ENCODE assay signal across 10 mouse cellular contexts in the genomic region with DNA sequence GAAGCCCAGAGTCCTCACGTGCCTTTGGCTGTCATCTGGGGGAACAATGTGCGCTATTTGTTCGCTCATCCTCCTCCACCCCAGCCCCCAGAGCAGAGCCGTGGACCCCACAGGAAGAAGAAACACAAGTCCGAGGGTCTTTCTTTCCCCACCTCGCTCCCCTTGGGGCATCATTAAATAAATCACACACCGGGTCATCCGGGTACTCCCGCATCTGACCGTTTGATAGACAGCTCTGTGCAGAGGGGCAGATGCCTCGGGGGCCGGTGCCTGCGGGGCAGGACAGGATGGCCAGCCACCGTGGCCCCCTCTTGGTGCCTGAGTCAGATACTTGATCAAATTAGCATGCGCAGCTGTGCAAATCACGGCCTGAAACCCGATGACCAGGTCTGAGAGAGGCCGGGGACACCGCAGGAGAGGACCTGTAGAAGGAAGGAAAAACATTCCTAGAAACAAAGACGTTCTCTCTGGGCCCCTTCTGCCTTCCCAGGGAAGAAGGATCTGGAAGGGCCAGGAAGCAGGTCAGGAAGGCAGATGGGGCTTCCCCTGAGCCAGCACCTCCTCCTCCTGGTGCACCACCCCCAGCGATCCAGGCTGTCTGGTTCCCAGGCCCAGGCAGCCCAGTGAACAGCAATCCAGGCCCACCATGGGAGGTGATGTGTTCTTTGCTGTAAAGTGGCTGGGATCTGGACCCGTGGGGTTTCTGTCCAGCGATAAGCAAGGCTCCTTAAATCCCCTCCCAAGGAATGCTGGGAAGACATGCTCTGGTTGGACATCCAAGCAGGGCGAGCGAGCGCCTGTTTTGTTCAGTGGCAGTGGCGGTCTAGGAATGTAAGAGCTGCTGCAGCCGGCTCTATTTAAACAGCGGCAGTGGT.
A peak's percentile ranks its signal among the peaks of the same experiment; 100 is the strongest.
DNase-seq lines count a peak whose midpoint lies in the region; ATAC-seq lines count a peak whose summit lies in the region.
"Had no signal": no experiment of that assay in that cellular context is flagged by ENCODE, and none has a peak within 500 bp of the region (broad histone marks: within the 10 kb centered on the region; RNA-seq: fewer than 3 reads in every experiment).

No protein-coding gene starts in this region.

- H3K27ac ChIP-seq in heart, embryonic 11.5 days (ENCODE audit: low read depth, low read length), result no peak overlapping the region
- H3K27ac ChIP-seq in neural tube, embryonic 15.5 days (replicated peaks), result no peak overlapping the region
- H3K27ac ChIP-seq: layer of hippocampus, adult 2 months had no signal

- H3K4me2 ChIP-seq in heart, embryonic 11.5 days, result no peak overlapping the region
- no peak overlapping the region for H3K4me2 ChIP-seq in neural tube, embryonic 15.5 days

- intact Hi-C loops in heart, postnatal 25 days (cut with DNase I), result no loop called here

- H3K4me1 ChIP-seq in heart, embryonic 11.5 days (ENCODE audit: control insufficient read depth, insufficient read depth, low read length), result peaks cover 25% of the 10 kb centered on the region
- peaks cover 39% of the 10 kb centered on the region for H3K4me1 ChIP-seq in neural tube, embryonic 15.5 days

- DNase-seq in heart, postnatal 25 days (ENCODE audit: low spot score), result no peak
- DNase-seq in neural tube, embryonic 10.5 days (ENCODE audit: extremely low spot score, low spot score), result peak; percentile 76
- peak; percentile 54 to 73 for DNase-seq in kidney, postnatal 4 days
- DNase-seq in yolk sac, embryonic 10.5 days (ENCODE audit: low spot score), result peak; percentile 78
- DNase-seq: liver, postnatal 0 days had no signal

- H3K4me3 ChIP-seq in heart, embryonic 11.5 days (ENCODE audit: low read depth, low read length), result no peak overlapping the region
- no peak overlapping the region for H3K4me3 ChIP-seq in neural tube, embryonic 15.5 days (replicated peaks)
- H3K4me3 ChIP-seq: layer of hippocampus, adult 2 months had no signal

- H3K36me3 ChIP-seq in heart, embryonic 11.5 days (ENCODE audit: control insufficient read depth, insufficient read depth, low read length), result no peaks in the 10 kb centered on the region
- H3K36me3 ChIP-seq in neural tube, embryonic 15.5 days, result no peaks in the 10 kb centered on the region

- H3K9ac ChIP-seq in heart, embryonic 11.5 days (ENCODE audit: low read depth, low read length), result peak overlapping the region; percentile 12; the same call in 1 of the 2 replicates
- H3K9ac ChIP-seq in neural tube, embryonic 15.5 days (replicated peaks), result no peak overlapping the region
- H3K9ac ChIP-seq: liver, postnatal 0 days had no signal

- no peaks in the 10 kb centered on the region for H3K27me3 ChIP-seq in heart, embryonic 11.5 days (ENCODE audit: control insufficient read depth, insufficient read depth, low read length)
- H3K27me3 ChIP-seq in neural tube, embryonic 15.5 days (replicated peaks), result no peaks in the 10 kb centered on the region

- no peaks in the 10 kb centered on the region for H3K9me3 ChIP-seq in heart, embryonic 11.5 days (replicated peaks; ENCODE audit: control insufficient read depth, low read length)
- no peaks in the 10 kb centered on the region for H3K9me3 ChIP-seq in neural tube, embryonic 15.5 days (replicated peaks)

- no peak; the same call in 1 of the 2 replicates for ATAC-seq in heart, embryonic 11.5 days (replicated peaks; ENCODE audit: insufficient number of reproducible peaks, low FRiP score, low TSS enrichment)
- ATAC-seq in neural tube, embryonic 15.5 days (ENCODE audit: low FRiP score), result no peak
- ATAC-seq in granulocyte monocyte progenitor cell, adult 5-6 weeks (replicated peaks; ENCODE audit: poor library complexity, severe bottlenecking), result no peak
- ATAC-seq in megakaryocyte, adult 5-6 weeks (ENCODE audit: poor library complexity, severe bottlenecking), result no peak
- ATAC-seq: liver, postnatal 0 days had no signal

- 42% methylated on average over 29 of the region's 29 CpGs for WGBS in heart, embryonic 11.5 days (ENCODE audit: insufficient replicate concordance)
- 29% methylated on average over 29 of the region's 29 CpGs for WGBS in neural tube, embryonic 15.5 days
